Mouse (Mus musculus) lung, embryonic 14.5 days (tissue): ENCODE results near the gene Hist1h3f. TPM values are rescaled to one million over a fixed set of nuclear protein-coding genes. Genes with fewer than 3 reads are reported as not detected.

Experiments used
- ATAC-seq: fragments of 200-750 bp; cut with Nextera tagmentation; 2 replicates; pipeline ENCODE4 v1.8.0; 2017; ENCODE audit warnings: mild to moderate bottlenecking, moderate TSS enrichment, moderate library complexity; ENCODE audit not compliant: insufficient read depth
- DNase-seq: peaks from one replicate; pipeline ENCODE4 v3.0.0-alpha.2; 2015
- H3K27ac ChIP-seq: fragments of 300-500 bp; sonication (generic); 2 replicates; pipeline ENCODE4 v1.5.1; 2014; ENCODE audit warnings: low read depth, mild to moderate bottlenecking, moderate library complexity
- H3K27me3 ChIP-seq: fragments of 300-500 bp; sonication (generic); 2 replicates; pipeline ENCODE4 v1.6.1; 2014; ENCODE audit warnings: low read length, control low read depth; ENCODE audit not compliant: insufficient read depth
- H3K36me3 ChIP-seq: fragments of 300-500 bp; sonication (generic); 2 replicates; pipeline ENCODE4 v1.6.1; 2014; ENCODE audit warnings: control low read depth; ENCODE audit not compliant: insufficient read depth
- H3K4me1 ChIP-seq: fragments of 300-500 bp; sonication (generic); 2 replicates; pipeline ENCODE4 v1.6.1; 2014; ENCODE audit warnings: antibody characterized with exemption, control low read depth; ENCODE audit not compliant: insufficient read depth
- H3K4me2 ChIP-seq: fragments of 300-500 bp; sonication (generic); 2 replicates; pipeline ENCODE4 v1.6.1; 2014; ENCODE audit warnings: mild to moderate bottlenecking
- H3K4me3 ChIP-seq: fragments of 300-500 bp; sonication (generic); 2 replicates; pipeline ENCODE4 v1.5.1; 2014; ENCODE audit warnings: low read depth, low read length
- H3K9ac ChIP-seq: fragments of 300-500 bp; sonication (generic); 2 replicates; pipeline ENCODE4 v1.6.1; 2014
- H3K9me3 ChIP-seq: fragments of 300-500 bp; sonication (generic); 2 replicates; pipeline ENCODE4 v1.6.1; 2016; ENCODE audit warnings: low read depth, low read length, control low read depth
- CTCF ChIP-seq: IDR thresholded peaks from 2 replicates; pipeline ENCODE4 v1.5.1; 2016; ENCODE audit warnings: antibody characterized with exemption, low read depth
- WGBS: fragments of 180-500 bp; shearing (Covaris S2); extraction: QIAGEN DNeasy Blood & Tissue Kit; methylation state at CpG from one replicate; pipeline ENCODE4 v1.1.7; 2014; 5-methylcytosine and 5-hydroxymethylcytosine counted together
- polyA plus RNA-seq: library from polyadenylated mRNA; unstranded; fragments of >200 nt; fragmentation: Nextera tagmentation; extraction: Ambion mirVana; gene quantifications from 2 replicates; pipeline ENCODE4 v1.2.1, GENCODE M21; 2014

Hist1h3f gene
- polyA plus RNA-seq, 1 experiment from 2014 or later: 2.6 TPM

- H3K4me1 ChIP-seq: peaks cover 28% of the 10 kb centered on the region
- H3K4me3 ChIP-seq: peak overlapping the region; percentile 26
- H3K27me3 ChIP-seq: no peaks in the 10 kb centered on the region
- DNase-seq: no peak
- no peak overlapping the region for H3K9ac ChIP-seq
- no peak overlapping the region for H3K27ac ChIP-seq
- 22% methylated on average over 5 of the region's 5 CpGs for WGBS
- no peaks in the 10 kb centered on the region for H3K36me3 ChIP-seq
- TF ChIP-seq CTCF: no peak
- H3K9me3 ChIP-seq: no peaks in the 10 kb centered on the region
- ATAC-seq: no peak
- H3K4me2 ChIP-seq: peak overlapping the region; percentile 58
These were observed 42.3 kb upstream of the Hist1h3f start for GRCm38 (mm10) chr13:23501511-23501910.

- DNase-seq (no peak), ATAC-seq (no peak)
- TF ChIP-seq CTCF: no peak
- no peaks in the 10 kb centered on the region for H3K36me3 ChIP-seq
- 37% methylated on average over 9 of the region's 9 CpGs for WGBS
- no peaks in the 10 kb centered on the region for H3K27me3 ChIP-seq
- peak overlapping the region; percentile 26 for H3K4me3 ChIP-seq
- H3K9me3 ChIP-seq: no peaks in the 10 kb centered on the region
- no peak overlapping the region for H3K9ac ChIP-seq
- H3K4me1 ChIP-seq: peaks cover 26% of the 10 kb centered on the region
- H3K4me2 ChIP-seq: peak overlapping the region; percentile 58
- no peak overlapping the region for H3K27ac ChIP-seq
These were observed 41.8 kb upstream of the Hist1h3f start for GRCm38 (mm10) chr13:23502031-23502567.

- no peaks in the 10 kb centered on the region for H3K9me3 ChIP-seq
- no peak overlapping the region for H3K9ac ChIP-seq
- H3K27me3 ChIP-seq: no peaks in the 10 kb centered on the region
- ATAC-seq (no peak), DNase-seq (no peak)
- no peak overlapping the region for H3K27ac ChIP-seq
- no peak for TF ChIP-seq CTCF
- no peak overlapping the region for H3K4me2 ChIP-seq
- H3K4me1 ChIP-seq: peaks cover 23% of the 10 kb centered on the region
- no peaks in the 10 kb centered on the region for H3K36me3 ChIP-seq
- WGBS: 52% methylated on average over 4 of the region's 4 CpGs
- no peak overlapping the region for H3K4me3 ChIP-seq
These were observed 40.9 kb upstream of the Hist1h3f start for GRCm38 (mm10) chr13:23502916-23503315.

- no peaks in the 10 kb centered on the region for H3K36me3 ChIP-seq
- peak overlapping the region; percentile 46 for H3K4me2 ChIP-seq
- 0% methylated on average over 9 of the region's 9 CpGs for WGBS
- no peak overlapping the region for H3K4me3 ChIP-seq
- no peaks in the 10 kb centered on the region for H3K9me3 ChIP-seq
- TF ChIP-seq CTCF: no peak
- peaks cover 22% of the 10 kb centered on the region for H3K4me1 ChIP-seq
- H3K9ac ChIP-seq: no peak overlapping the region
- DNase-seq (peak; percentile 92), ATAC-seq (no peak)
- H3K27ac ChIP-seq: no peak overlapping the region
- no peaks in the 10 kb centered on the region for H3K27me3 ChIP-seq
These were observed 40.1 kb upstream of the Hist1h3f start for GRCm38 (mm10) chr13:23503797-23504196.

- no peaks in the 10 kb centered on the region for H3K36me3 ChIP-seq
- no peaks in the 10 kb centered on the region for H3K9me3 ChIP-seq
- peak overlapping the region; percentile 70 for H3K4me2 ChIP-seq
- no peaks in the 10 kb centered on the region for H3K27me3 ChIP-seq
- peak; percentile 44 for DNase-seq
- TF ChIP-seq CTCF: peak; percentile 3; the same call in 1 of the 2 replicates
- H3K4me1 ChIP-seq: peaks cover 14% of the 10 kb centered on the region
- ATAC-seq: peak; percentile 6; the same call in 1 of the 2 replicates
- H3K4me3 ChIP-seq: peak overlapping the region; percentile 31
- peak overlapping the region; percentile 46 for H3K9ac ChIP-seq
- 10% methylated on average over 14 of the region's 14 CpGs for WGBS
- H3K27ac ChIP-seq: peak overlapping the region; percentile 48; the same call in 1 of the 2 replicates
These were observed 38.0 kb upstream of the Hist1h3f start for GRCm38 (mm10) chr13:23505662-23506345.

- WGBS: 8% methylated on average over 13 of the region's 13 CpGs
- Histone ChIP-seq H3K4me1 (peaks cover 14% of the 10 kb centered on the region), H3K9ac (peak overlapping the region; percentile 46), H3K27me3 (no peaks in the 10 kb centered on the region), H3K27ac (0 out of 2 replicates have a peak overlapping the region, but pooled peaks have one; percentile 48), H3K36me3 (no peaks in the 10 kb centered on the region), H3K4me2 (peak overlapping the region; percentile 70), H3K4me3 (peak overlapping the region; percentile 31), H3K9me3 (no peaks in the 10 kb centered on the region)
- no peak for TF ChIP-seq CTCF
- DNase-seq: peak; percentile 91
- ATAC-seq: peak; percentile 4; the same call in 1 of the 2 replicates
These were observed 37.5 kb upstream of the Hist1h3f start for GRCm38 (mm10) chr13:23506351-23506750.

- H3K4me2 ChIP-seq: peak overlapping the region; percentile 70
- peak; percentile 48 for DNase-seq
- H3K27ac ChIP-seq: no peak overlapping the region
- no peak overlapping the region for H3K4me3 ChIP-seq
- H3K27me3 ChIP-seq: no peaks in the 10 kb centered on the region
- ATAC-seq: no peak
- H3K9ac ChIP-seq: no peak overlapping the region
- WGBS: 32% methylated on average over 14 of the region's 14 CpGs
- peaks cover 9% of the 10 kb centered on the region for H3K4me1 ChIP-seq
- H3K9me3 ChIP-seq: no peaks in the 10 kb centered on the region
- TF ChIP-seq CTCF: no peak
- no peaks in the 10 kb centered on the region for H3K36me3 ChIP-seq
These were observed 36.9 kb upstream of the Hist1h3f start for GRCm38 (mm10) chr13:23506819-23507515.
